Mouse (Mus musculus) myocyte (in vitro differentiated cells): ENCODE measurements around the gene Ano1.

Experiments
- E2F4 ChIP-seq: IDR thresholded peaks from one replicate; pipeline ENCODE4 v1.6.1; 2011; ENCODE audit warnings: mild to moderate bottlenecking, control low read depth, moderate library complexity; ENCODE audit not compliant: insufficient read depth
- MAX ChIP-seq: IDR thresholded peaks from one replicate; pipeline ENCODE4 v1.6.1; 2011; ENCODE audit warnings: low read depth, mild to moderate bottlenecking, control low read depth
- POLR2A ChIP-seq: IDR thresholded peaks from one replicate; pipeline ENCODE4 v1.6.1; 2011; ENCODE audit warnings: low read depth, mild to moderate bottlenecking, control low read depth, moderate library complexity; ENCODE audit not compliant: insufficient read length
- SRF ChIP-seq: IDR thresholded peaks from one replicate; pipeline ENCODE4 v1.6.1; 2011; ENCODE audit warnings: low read depth; ENCODE audit not compliant: control insufficient read depth, insufficient read length

DNA sequence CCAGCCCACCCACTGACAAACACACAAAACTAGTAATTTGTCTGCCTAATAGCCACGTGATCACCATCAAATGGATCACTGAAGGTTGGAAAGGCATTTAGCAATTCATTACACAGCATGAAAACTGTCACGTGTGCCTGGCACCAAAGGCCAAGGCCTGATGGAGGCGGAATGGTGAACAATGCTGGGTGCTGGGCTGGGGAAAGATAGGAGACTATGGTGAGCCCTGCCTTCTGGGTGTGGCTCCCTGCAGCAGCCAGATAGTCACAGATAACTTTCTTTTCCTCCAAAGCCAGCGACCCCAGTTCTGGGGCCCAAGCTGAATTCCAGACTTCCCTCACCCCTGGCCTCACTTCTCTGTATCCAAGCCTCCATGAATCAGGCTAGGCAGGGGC is 19.9 kb downstream of the Ano1 start:
- TF ChIP-seq POLR2A (no peak), SRF (no peak), E2F4 (no peak), MAX (no peak)
